Mouse (Mus musculus): ENCODE measurements around the gene Mfsd4b5.
A peak's percentile ranks its signal among the peaks of the same experiment; 100 is the strongest.
"Not testable (repeated sequence)": the region's sequence is repeated elsewhere in the genome, so short reads cannot be mapped to it uniquely, and the experiment has no call there.

Mfsd4b5 gene

GRCm38 (mm10) chr10:39967512-39967911 is 18.9 kb downstream of the Mfsd4b5 start:
- DNase-seq (ENCODE audit: low spot score): no peak

GRCm38 (mm10) chr10:39961906-39962305 is 24.5 kb downstream of the Mfsd4b5 start:
- no peak for DNase-seq (ENCODE audit: low spot score)

- no peak for DNase-seq (ENCODE audit: low spot score)
These were observed 26.0 kb downstream of the Mfsd4b5 start for GRCm38 (mm10) chr10:39960441-39960822.

- DNase-seq (ENCODE audit: low spot score): peak; percentile 95
These were observed 26.5 kb downstream of the Mfsd4b5 start, which contains the start of gene Mfsd4b3 for GRCm38 (mm10) chr10:39959761-39960440. TSS of gene Mfsd4b3 (minus strand) at chr10:39960153.

DNA sequence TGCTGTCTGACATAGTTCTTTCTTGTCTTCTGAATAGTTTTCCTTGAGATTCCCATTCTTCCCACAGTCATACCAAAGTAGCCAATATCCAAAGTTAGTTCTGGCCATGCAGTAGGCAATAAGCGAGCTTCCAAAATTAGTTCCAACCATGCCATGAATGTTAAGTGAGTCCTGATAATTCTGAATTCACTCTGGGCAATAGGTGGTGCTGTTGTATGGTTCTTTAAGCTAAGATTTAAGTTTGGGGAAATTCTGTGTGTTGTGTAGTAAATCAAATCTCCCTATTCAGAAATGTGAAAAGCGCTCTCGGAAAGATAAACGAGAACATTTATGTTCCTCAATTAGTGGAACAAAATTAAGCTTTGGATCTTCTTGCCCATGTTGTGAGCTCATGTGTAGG is 28.2 kb downstream of the Mfsd4b5 start:
- no peak for DNase-seq (ENCODE audit: low spot score)

DNA sequence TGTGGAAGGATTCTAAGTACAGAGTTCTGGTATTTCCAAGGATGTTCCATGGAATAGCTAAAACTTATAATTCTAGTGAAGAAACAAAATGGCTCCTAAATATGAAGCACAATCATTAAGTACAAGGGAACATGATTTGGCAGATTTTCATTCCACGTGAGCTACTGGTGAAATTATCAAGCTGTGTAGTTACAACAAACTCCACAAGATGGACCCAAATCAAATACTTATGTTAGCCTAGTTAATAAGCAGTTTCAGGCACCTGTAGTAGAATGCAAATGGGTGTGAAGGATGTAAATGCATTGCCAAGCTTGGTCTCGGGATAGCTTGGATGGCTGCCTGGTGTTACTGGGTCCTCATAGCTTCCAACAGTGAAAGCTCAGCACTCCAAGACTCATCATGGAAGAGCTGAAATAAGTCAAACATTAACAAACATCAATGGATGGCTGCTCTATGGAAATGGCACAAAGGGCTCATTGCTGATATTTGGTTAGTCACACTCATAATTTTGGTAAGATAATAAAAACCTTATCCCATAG is 30.0 kb downstream of the Mfsd4b5 start:
- no peak for DNase-seq (ENCODE audit: low spot score)

- DNase-seq (ENCODE audit: low spot score): no peak
These were observed 31.3 kb downstream of the Mfsd4b5 start for GRCm38 (mm10) chr10:39955163-39955562.

DNA sequence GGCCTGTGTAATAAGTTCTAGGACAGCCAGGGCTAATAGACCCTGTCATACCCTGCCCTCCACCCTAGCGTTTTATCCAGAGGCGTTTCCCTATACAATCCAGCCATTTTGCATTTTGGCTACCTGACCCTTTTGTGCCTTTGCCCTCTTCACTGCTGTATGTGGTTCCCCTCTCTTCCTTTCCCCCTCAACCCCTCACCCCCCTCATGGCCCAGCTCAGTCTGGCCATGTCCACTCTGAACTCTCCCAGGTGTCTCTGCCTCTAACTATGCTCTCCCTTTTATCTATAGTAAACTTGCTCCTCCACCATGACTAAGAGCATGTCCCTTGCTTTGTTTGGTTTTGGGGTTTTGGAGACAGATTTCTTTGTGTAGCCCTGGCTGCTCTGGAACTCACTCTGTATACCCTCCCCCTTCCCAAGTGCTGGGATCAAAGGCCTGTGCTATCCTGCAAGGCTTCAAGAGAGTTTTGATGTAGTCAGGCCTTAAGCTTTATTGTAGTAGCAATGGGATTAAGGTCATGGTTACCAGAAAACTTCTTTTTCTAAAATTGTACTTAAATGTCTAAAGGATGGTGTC is 37.0 kb downstream of the Mfsd4b5 start:
- DNase-seq (ENCODE audit: low spot score): no peak

- DNase-seq (ENCODE audit: low spot score): not testable (repeated sequence)
These were observed 39.3 kb downstream of the Mfsd4b5 start for GRCm38 (mm10) chr10:39947195-39947594.

DNA sequence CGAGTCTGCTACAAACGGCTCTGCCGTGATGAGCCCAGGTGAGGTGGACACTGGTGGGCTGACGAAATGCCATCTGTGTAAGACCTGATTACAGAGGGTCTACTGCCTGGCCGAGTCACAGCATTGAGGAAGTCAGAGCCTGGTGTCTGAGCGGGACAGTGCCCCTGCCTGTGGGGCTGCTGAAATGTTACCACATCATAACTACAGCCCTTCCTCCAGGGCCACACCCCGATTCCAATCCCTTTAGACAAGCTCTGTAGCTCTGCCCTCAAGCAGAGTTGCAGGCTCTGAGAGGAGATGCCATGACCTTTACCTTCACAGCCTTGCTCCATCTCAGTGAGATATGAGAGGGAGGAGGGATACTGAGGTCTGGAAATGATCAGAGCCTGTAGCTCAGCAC is 49.9 kb downstream of the Mfsd4b5 start:
- DNase-seq (ENCODE audit: low spot score): no peak

DNA sequence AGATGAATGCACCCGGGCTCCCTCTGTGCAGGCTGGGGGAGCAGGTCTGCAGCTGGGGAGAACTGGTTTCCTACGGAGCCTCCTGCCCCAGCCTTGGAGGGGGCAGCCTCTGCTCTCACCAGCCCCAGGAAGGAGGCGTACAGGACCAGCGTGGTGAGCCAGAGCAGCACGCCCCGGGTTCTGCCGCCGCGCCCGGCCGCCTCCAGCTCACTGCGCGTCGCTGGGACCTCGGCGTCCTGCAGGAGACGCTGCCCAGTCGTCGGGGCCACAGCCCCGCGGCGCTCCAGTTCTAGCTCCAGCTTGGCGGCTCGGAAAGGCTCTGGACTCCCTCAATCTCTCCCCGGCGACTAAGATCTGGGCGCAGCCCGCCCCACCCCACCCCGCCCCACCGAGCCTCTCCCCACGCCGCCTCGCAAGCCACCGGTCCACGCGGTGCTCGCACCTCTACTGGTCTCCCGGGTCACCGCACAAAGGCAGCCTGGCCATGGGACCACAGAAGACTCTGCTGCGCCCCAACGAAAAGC is 59.8 kb downstream of the Mfsd4b5 start, which contains the start of gene Mfsd4b2:
TSS of gene Mfsd4b2 (minus strand) at position 308 of the 524 bp plus-strand sequence.
- DNase-seq (ENCODE audit: low spot score): no peak

DNA sequence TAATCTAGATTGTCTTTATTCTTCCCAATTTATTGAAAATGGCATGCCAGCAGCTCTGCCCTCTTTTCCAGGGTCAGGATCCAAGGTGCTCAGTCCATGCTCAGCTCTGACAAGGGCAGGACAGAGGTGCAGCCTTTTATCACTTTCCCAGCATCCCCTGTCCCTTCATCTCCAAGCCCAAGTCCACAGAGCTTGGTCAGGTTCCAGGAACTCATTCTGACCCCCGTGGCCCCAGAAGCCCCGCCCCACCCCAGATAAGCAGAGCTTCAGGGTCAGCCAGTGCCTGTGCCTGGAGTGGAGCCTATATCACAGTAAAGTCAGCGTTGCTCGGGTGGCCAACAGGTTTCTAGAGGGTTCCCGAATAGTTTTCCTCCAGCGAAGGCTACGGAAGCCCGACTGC is 61.9 kb downstream of the Mfsd4b5 start:
- DNase-seq (ENCODE audit: low spot score): not testable (repeated sequence)

GRCm38 (mm10) chr10:39912616-39913015 is 73.8 kb downstream of the Mfsd4b5 start:
- DNase-seq (ENCODE audit: low spot score): no peak

DNA sequence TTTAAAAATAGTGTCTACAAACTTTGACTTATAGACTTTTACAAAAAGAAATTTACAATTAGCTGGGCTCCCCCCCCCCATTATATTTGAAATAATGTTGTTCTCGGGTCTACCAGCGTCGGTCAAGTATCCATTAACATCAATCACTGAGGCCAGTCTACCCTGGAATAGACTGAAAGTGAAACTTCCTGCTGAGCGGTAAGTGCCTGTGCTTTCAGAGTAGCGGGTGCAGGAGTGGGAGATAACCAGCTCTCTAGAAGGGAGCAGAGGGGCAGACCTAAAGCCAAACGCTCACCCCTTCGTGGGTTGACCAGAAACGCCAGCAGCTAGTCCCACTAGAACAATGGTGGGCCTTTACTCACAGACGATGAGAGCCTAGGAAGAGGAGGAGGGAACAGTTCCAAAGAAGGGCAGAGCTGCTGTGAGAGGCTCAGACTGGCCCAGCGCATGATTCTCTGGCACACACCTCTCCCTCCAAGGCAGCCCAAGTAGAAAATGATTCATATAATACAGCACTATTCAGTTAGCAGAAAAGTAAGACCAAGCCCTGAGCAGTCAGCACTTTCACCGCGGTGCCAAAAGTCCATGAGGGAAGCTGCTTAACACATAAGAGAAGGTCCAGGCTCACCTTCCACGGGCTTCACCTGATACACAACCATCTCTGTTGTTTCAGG is 77.5 kb downstream of the Mfsd4b5 start:
- no peak for DNase-seq (ENCODE audit: low spot score)

All from T-cell, adult 2 months (primary cell).